Mouse (Mus musculus) embryonic facial prominence, embryonic 15.5 days (tissue): ENCODE measurements around the gene Heatr6. TPM values are rescaled to one million over a fixed set of nuclear protein-coding genes. Genes with fewer than 3 reads are reported as not detected.
A peak's percentile ranks its signal among the peaks of the same experiment; 100 is the strongest.

Experiments
- ATAC-seq: fragments of 200-750 bp; cut with Nextera tagmentation; 2 replicates; pipeline ENCODE4 v1.8.0; 2017; ENCODE audit warnings: low read depth, moderate TSS enrichment; ENCODE audit not compliant: insufficient number of reproducible peaks, low FRiP score, low TSS enrichment
- H3K27ac ChIP-seq: fragments of 300-500 bp; sonication (generic); replicated peaks from 2 replicates; pipeline ENCODE4 v1.5.1; 2015; ENCODE audit warnings: mild to moderate bottlenecking, inconsistent platforms
- H3K27me3 ChIP-seq: fragments of 300-500 bp; sonication (generic); 2 replicates; pipeline ENCODE4 v1.6.1; 2015; ENCODE audit warnings: inconsistent platforms
- H3K36me3 ChIP-seq: fragments of 300-500 bp; sonication (generic); 2 replicates; pipeline ENCODE4 v1.6.1; 2015; ENCODE audit warnings: mild to moderate bottlenecking, inconsistent platforms
- H3K4me1 ChIP-seq: fragments of 300-500 bp; sonication (generic); 2 replicates; pipeline ENCODE4 v1.6.1; 2015; ENCODE audit warnings: inconsistent platforms
- H3K4me2 ChIP-seq: fragments of 300-500 bp; sonication (generic); replicated peaks from 2 replicates; pipeline ENCODE4 v1.6.1; 2015; ENCODE audit warnings: mild to moderate bottlenecking, inconsistent platforms
- H3K4me3 ChIP-seq: fragments of 300-500 bp; sonication (generic); replicated peaks from 2 replicates; pipeline ENCODE4 v1.5.1; 2015; ENCODE audit warnings: mild to moderate bottlenecking, inconsistent platforms
- H3K9ac ChIP-seq: fragments of 300-500 bp; sonication (generic); 2 replicates; pipeline ENCODE4 v1.6.1; 2015; ENCODE audit warnings: inconsistent platforms
- H3K9me3 ChIP-seq: fragments of 300-500 bp; sonication (generic); replicated peaks from 2 replicates; pipeline ENCODE4 v1.6.1; 2016; ENCODE audit warnings: inconsistent platforms
- WGBS: fragments of 180-500 bp; shearing (Covaris S2); methylation state at CpG from one replicate; pipeline ENCODE4 v1.1.7; 2015; 5-methylcytosine and 5-hydroxymethylcytosine counted together
- polyA plus RNA-seq: library from polyadenylated mRNA; unstranded; fragments of >200 nt; fragmentation: Nextera tagmentation; extraction: Ambion mirVana; gene quantifications from 2 replicates; pipeline ENCODE4 v1.2.1, GENCODE M21; 2015

The Heatr6 gene
- polyA plus RNA-seq: 21.5 and 27.3 TPM in 2 replicates

DNA sequence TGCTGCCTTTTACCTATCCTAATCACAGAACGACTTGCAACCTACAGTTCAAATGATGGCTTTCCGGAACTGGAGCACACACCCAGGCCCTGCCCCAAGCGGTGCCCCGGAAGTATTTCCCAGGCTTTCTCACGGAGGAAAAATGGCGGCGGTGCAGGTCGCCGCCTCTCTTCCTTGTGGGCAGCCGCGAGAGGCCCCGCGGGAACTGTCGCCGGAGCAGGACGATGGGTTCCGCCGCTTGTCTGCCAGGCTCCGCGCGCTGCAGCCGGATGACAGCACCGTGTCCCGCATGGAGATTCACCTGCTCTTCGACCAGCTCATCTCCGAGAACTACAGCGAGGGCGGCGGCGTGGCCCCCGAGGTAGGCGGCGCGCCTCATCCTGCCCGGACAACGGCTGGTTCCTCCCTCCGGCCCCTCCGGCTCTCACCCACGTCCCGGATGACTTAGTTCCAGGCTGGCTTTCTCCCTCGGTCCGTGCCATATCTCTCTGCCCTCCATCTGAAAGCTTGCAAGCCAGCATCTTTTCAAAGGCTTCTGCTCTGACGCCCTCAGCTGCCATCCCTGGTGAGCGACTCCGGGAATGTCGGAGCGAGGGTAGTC, at the start of gene Heatr6:
TSS of gene Heatr6 (plus strand) at position 116 of the 601 bp plus-strand sequence.
- Histone ChIP-seq H3K27ac (peak within 1 kb of the TSS; percentile 85), H3K9ac (peak within 1 kb of the TSS; percentile 47), H3K27me3 (peaks cover 6% of the 10 kb centered on the region), H3K4me3 (peak within 1 kb of the TSS; percentile 74), H3K36me3 (peaks cover 26% of the 10 kb centered on the region), H3K4me1 (peaks cover 8% of the 10 kb centered on the region), H3K4me2 (peak within 1 kb of the TSS; percentile 58), H3K9me3 (no peaks in the 10 kb centered on the region)
- ATAC-seq: peak; percentile 94
- WGBS: under 1% methylated on average over 47 of the region's 47 CpGs

DNA sequence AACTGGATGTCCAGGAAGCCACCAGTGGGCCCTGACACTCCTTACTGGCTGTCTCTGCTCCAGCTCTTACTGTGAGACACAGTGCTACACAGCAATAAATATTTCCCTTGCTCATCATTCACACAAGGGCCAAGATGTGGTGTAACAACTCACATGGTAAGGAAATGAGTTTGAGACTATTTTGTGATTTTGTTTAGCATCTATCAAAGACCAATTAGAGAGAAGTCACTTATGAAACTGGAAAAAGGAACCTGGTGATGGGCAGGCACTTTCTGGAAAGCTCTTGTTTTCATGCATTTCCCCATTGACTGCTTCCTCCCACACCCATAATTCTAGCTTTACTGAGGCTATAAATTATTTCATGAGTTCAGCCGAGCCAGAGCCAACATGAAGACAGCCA, 49.8 kb upstream of the Heatr6 start, which contains the start of gene Wfdc17:
TSS of gene Wfdc17 (plus strand) at position 287 of the 400 bp plus-strand sequence.
- 57% methylated on average over 1 of the region's 1 CpGs for WGBS
- Histone ChIP-seq H3K27me3 (no peaks in the 10 kb centered on the region), H3K9ac (no peak within 1 kb of the TSS), H3K27ac (no peak within 1 kb of the TSS), H3K9me3 (no peaks in the 10 kb centered on the region), H3K4me1 (no peaks in the 10 kb centered on the region), H3K36me3 (no peaks in the 10 kb centered on the region), H3K4me2 (no peak within 1 kb of the TSS), H3K4me3 (no peak within 1 kb of the TSS)
- no peak for ATAC-seq

DNA sequence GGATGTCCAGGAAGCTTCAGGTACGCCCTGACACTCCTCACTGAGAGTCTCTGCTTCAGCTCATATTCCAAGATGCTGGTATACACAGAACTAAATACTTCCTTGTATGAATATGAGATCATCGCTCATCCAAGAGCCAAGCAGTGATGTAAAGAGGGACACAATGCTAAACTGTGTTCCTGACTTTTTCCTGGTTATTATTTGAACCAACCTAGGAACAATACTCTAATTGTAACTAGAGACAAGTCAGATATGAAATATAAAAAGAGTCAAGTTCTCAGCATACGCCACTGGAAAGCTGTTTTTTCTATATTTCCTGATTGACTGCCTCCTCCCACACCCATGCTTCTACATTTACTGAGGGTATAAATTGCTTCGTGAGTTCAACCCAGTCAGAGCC, 44.8 kb upstream of the Heatr6 start, which contains the start of gene Wfdc18:
TSS of gene Wfdc18 (plus strand) at position 301 of the 400 bp plus-strand sequence.
- H3K4me1 ChIP-seq: no peaks in the 10 kb centered on the region
- no peaks in the 10 kb centered on the region for H3K9me3 ChIP-seq
- no peaks in the 10 kb centered on the region for H3K27me3 ChIP-seq
- H3K9ac ChIP-seq: no peak within 1 kb of the TSS
- WGBS: 70% methylated on average over 4 of the region's 4 CpGs
- no peak for ATAC-seq
- H3K4me2 ChIP-seq: no peak within 1 kb of the TSS
- H3K4me3 ChIP-seq: no peak within 1 kb of the TSS
- H3K36me3 ChIP-seq: no peaks in the 10 kb centered on the region
- H3K27ac ChIP-seq: no peak within 1 kb of the TSS

DNA sequence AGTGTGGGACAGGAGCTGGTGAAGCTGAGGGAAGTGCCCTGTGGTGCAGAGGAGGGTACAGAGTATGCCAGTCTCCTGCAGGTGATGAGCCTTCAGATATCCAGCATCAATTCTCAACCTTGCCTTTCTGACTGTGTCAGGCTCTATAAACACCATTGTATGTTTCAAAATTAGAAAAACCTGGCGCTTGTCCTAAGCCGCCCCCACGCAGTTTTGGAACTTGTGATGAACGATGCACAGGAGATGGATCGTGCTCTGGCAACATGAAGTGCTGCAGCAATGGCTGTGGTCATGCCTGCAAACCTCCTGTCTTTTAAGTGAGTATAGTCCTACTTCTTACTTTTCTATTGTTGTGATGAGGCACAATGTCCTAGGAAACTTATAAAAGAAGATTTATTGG, 43.8 kb upstream of the Heatr6 start:
- no peaks in the 10 kb centered on the region for H3K4me1 ChIP-seq
- H3K4me3 ChIP-seq: no peak overlapping the region
- WGBS: 80% methylated on average over 5 of the region's 5 CpGs
- no peak overlapping the region for H3K4me2 ChIP-seq
- no peaks in the 10 kb centered on the region for H3K27me3 ChIP-seq
- H3K27ac ChIP-seq: no peak overlapping the region
- H3K9me3 ChIP-seq: no peaks in the 10 kb centered on the region
- H3K9ac ChIP-seq: no peak overlapping the region
- no peak for ATAC-seq
- H3K36me3 ChIP-seq: no peaks in the 10 kb centered on the region

DNA sequence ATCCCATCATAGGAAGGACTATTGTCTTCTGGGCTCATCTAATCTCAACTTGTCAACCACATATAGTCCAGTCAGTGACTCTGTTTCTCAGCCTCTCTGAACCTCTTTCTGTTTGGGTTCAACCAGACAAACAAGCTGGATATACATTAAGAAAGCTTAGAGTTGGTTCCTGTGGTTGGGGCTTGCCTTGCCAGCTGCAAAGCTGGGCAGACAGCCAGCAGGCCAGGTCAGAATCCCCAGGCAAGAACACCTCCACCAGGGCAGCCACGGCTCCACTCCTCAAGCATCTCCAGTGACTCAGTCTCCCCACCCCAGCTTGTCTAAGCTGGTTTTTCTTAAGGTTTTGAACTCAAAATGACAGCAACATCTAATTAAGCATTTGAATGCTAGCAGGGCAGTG, 40.8 kb upstream of the Heatr6 start:
- no peak overlapping the region for H3K4me3 ChIP-seq
- WGBS: 44% methylated on average over 1 of the region's 1 CpGs
- no peak for ATAC-seq

DNA sequence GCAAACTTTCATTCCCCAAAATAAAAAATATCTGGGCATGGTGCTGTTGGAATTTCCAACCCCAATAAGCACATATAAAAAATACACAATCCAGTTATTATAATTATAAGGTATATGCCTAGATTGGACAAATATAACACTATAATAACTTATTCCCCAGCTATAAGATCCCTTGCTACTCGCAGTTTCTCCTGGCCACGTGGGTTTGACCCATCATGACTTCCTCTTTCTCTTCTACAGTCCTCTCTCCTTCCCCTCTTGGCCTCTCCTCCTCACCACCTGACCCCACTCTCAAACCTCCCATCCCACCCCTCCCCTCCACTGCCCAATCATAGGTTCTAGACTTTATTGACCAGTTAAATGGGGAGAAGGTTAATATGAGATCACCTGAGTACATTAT, 39.6 kb upstream of the Heatr6 start:
- Histone ChIP-seq H3K9ac (no peak overlapping the region), H3K27ac (no peak overlapping the region), H3K4me3 (no peak overlapping the region), H3K4me1 (no peaks in the 10 kb centered on the region), H3K9me3 (no peaks in the 10 kb centered on the region), H3K27me3 (no peaks in the 10 kb centered on the region), H3K36me3 (no peaks in the 10 kb centered on the region), H3K4me2 (no peak overlapping the region)
- no peak for ATAC-seq
- WGBS: 74% methylated on average over 2 of the region's 2 CpGs

More for the DNA sequence above, 40.8 kb upstream of the Heatr6 start:
- H3K27ac ChIP-seq: no peak overlapping the region
- H3K9ac ChIP-seq: no peak overlapping the region
- no peaks in the 10 kb centered on the region for H3K4me1 ChIP-seq
- H3K36me3 ChIP-seq: no peaks in the 10 kb centered on the region
- no peaks in the 10 kb centered on the region for H3K9me3 ChIP-seq
- H3K4me2 ChIP-seq: no peak overlapping the region
- H3K27me3 ChIP-seq: no peaks in the 10 kb centered on the region

DNA sequence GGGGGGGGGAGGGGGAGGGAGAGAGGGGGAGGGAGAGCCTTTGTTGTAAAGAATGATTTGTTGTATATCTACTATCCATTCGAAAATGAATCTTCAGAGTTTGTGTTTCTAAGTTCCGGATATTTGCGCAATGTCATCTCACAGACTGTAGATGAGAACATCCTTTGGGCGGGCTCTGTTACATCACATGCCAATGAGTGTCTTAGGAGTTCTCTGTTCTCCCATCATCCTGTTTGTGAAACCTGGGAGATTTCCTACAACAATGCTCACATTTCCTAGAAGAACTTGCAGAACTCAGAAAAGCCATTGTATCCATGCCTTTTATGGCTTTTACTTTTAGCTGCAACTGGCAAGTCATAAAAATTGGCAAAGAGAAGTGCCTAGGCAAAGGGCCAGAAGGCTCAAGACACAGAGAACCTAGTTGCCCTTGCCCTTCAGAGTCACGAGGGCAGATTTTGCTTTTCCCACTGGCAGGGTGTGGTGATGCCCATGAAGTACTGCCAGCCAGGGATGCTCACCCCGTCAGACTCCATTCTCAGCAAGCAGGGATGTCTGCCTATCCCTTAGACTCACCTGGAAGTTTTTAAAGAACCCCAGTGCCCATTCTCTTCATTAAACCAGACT, 36.3 kb upstream of the Heatr6 start:
- WGBS: 81% methylated on average over 6 of the region's 6 CpGs
- Histone ChIP-seq H3K4me3 (no peak overlapping the region), H3K4me2 (no peak overlapping the region)

DNA sequence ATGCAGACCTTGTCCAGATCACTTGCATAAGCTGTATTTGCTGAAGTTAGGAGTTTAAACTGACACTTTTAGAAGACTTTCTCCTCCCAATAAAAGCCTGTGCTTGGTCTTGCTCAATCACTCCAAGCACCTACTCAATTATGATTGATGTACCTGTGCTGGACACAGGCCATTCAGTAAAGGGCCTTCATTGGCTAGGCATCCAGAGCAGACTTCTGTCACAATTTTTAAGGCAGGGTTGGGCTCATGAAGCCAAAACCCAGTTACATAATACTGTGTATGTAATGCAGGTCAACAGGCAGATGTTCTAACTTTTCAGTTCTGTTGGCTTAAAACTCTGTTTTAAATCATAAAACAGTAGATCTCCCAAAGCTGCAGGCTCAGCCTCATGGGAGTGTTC, 32.7 kb upstream of the Heatr6 start:
- H3K27me3 ChIP-seq: no peaks in the 10 kb centered on the region
- no peaks in the 10 kb centered on the region for H3K36me3 ChIP-seq
- H3K4me1 ChIP-seq: no peaks in the 10 kb centered on the region
- H3K9ac ChIP-seq: no peak overlapping the region
- no peak overlapping the region for H3K27ac ChIP-seq
- no peak overlapping the region for H3K4me2 ChIP-seq
- H3K9me3 ChIP-seq: no peaks in the 10 kb centered on the region
- no peak for ATAC-seq
- H3K4me3 ChIP-seq: no peak overlapping the region

More for the DNA sequence above, 36.3 kb upstream of the Heatr6 start:
- H3K4me1 ChIP-seq: no peaks in the 10 kb centered on the region
- no peak overlapping the region for H3K9ac ChIP-seq
- no peak for ATAC-seq
- no peak overlapping the region for H3K27ac ChIP-seq
- no peaks in the 10 kb centered on the region for H3K27me3 ChIP-seq
- H3K9me3 ChIP-seq: no peaks in the 10 kb centered on the region
- H3K36me3 ChIP-seq: no peaks in the 10 kb centered on the region

DNA sequence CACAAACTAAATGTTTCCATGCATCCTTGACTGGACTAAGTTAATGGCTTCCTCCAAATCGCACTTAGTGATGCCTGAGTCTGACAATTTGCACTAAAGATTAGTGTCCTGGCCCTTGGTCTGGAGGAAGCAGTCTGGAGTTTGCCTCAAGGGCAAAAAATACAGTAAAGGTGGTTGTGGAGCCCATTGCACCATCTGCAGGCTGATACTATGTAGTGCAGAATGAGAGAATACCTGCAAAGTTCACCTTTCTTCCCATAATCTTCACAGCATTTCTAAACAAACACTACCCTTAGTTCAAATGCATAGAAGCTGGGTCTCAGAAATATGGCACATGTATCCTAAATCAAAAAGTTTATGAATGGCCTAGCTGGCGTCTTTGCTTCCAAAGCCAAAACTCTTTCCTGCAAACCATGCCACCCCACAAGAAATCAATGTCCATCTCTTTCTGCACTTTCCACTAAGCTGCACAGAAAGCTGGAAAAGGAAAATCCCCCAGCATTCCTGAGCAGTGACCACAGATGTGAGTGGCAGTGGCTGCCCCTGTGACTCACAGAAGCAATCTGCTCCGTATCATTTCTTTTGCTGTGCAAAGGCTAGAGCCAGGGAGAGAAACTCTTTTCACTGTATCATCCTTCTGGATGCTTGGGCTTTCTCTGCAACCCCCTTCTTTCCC, 24.6 kb upstream of the Heatr6 start:
- Histone ChIP-seq H3K4me2 (no peak overlapping the region), H3K27ac (no peak overlapping the region), H3K9me3 (no peaks in the 10 kb centered on the region), H3K27me3 (no peaks in the 10 kb centered on the region), H3K4me1 (no peaks in the 10 kb centered on the region), H3K36me3 (no peaks in the 10 kb centered on the region), H3K4me3 (no peak overlapping the region), H3K9ac (no peak overlapping the region)
- 65% methylated on average over 3 of the region's 3 CpGs for WGBS
- no peak for ATAC-seq

DNA sequence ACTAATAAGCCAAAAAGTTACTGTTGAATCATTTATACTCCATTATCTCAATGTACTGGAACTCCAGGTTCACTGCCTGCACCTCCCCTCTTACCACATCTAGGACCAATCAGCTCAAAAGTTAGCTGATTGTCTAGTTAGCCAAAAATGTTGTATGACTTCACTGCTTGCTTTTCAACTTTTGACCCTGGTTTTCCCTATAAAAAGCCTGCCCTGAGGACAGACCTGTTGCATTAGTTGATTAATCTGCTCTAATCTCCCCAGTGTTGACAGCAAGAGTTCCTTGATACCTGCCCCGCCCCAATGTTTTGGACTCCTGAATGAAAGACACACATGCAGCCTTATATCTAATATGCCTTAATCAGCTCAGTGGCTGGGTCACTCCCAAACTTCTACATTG, 22.4 kb upstream of the Heatr6 start:
- Histone ChIP-seq H3K9me3 (no peaks in the 10 kb centered on the region), H3K4me1 (no peaks in the 10 kb centered on the region), H3K9ac (no peak overlapping the region), H3K27me3 (no peaks in the 10 kb centered on the region), H3K27ac (no peak overlapping the region), H3K4me2 (no peak overlapping the region), H3K36me3 (no peaks in the 10 kb centered on the region), H3K4me3 (no peak overlapping the region)
- no peak for ATAC-seq
- 77% methylated on average over 1 of the region's 1 CpGs for WGBS

DNA sequence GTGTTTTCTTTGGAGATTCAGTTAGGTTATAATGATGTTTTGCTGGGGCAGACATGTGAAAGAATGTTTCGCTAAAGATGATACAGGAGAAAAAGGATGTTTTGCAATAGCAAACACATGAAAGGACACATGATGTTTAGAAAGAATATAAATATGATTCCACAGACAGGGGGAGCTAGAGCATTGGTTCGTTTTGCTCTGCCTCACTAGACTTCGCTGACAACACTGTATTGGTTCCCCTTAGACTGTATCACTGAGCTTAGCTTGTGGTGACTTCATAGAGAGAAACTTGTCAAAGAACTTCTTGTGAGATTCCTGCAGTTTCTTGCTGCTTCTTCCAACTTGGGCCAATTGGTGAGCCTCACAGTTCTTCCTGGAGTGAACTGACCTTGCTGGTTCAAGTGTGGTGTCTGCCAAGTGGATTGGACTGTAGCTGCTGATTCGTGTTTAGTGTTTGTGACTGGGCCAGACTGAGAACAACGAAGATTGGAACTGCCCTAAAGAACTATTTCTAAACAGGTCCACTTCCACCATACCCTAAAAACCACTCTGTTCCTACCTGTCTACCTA, 20.3 kb upstream of the Heatr6 start:
- no peaks in the 10 kb centered on the region for H3K27me3 ChIP-seq
- ATAC-seq: no peak
- WGBS: 73% methylated on average over 5 of the region's 5 CpGs
- H3K36me3 ChIP-seq: no peaks in the 10 kb centered on the region
- H3K9me3 ChIP-seq: no peaks in the 10 kb centered on the region
- H3K9ac ChIP-seq: no peak overlapping the region
- H3K27ac ChIP-seq: no peak overlapping the region
- no peaks in the 10 kb centered on the region for H3K4me1 ChIP-seq
- no peak overlapping the region for H3K4me3 ChIP-seq
- no peak overlapping the region for H3K4me2 ChIP-seq
